Mouse (Mus musculus) forebrain, embryonic 11.5 days (tissue): ENCODE data around the gene AL607142.1. TPM values are rescaled to one million over a fixed set of nuclear protein-coding genes. Genes with fewer than 3 reads are reported as not detected.

ENCODE experiments used
- ATAC-seq: fragments of 200-750 bp; cut with Nextera tagmentation; replicated peaks from 2 replicates; pipeline ENCODE4 v1.8.0; 2017; ENCODE audit warnings: moderate TSS enrichment; ENCODE audit not compliant: low FRiP score
- DNase-seq: peaks from one replicate; pipeline ENCODE4 v3.0.0-alpha.2; 2017; ENCODE audit warnings: low spot score
- H3K27ac ChIP-seq: fragments of 300-500 bp; sonication (generic); 2 replicates; pipeline ENCODE4 v1.5.1; 2014; ENCODE audit warnings: low read depth, low read length
- H3K27me3 ChIP-seq: fragments of 300-500 bp; sonication (generic); 2 replicates; pipeline ENCODE4 v1.6.1; 2014; ENCODE audit warnings: mild to moderate bottlenecking, low read length, mixed read lengths; ENCODE audit not compliant: control insufficient read depth, insufficient read depth
- H3K36me3 ChIP-seq: fragments of 300-500 bp; sonication (generic); 2 replicates; pipeline ENCODE4 v1.6.1; 2014; ENCODE audit warnings: mild to moderate bottlenecking, low read length, moderate library complexity, mixed read lengths; ENCODE audit not compliant: control insufficient read depth, insufficient read depth
- H3K4me1 ChIP-seq: fragments of 300-500 bp; sonication (generic); replicated peaks from 2 replicates; pipeline ENCODE4 v1.6.1; 2014; ENCODE audit warnings: low read length, mixed read lengths; ENCODE audit not compliant: control insufficient read depth, insufficient read depth
- H3K4me2 ChIP-seq: fragments of 300-500 bp; sonication (generic); 2 replicates; pipeline ENCODE4 v1.6.1; 2014; ENCODE audit warnings: low read depth, mild to moderate bottlenecking, low read length, moderate library complexity, mixed read lengths; ENCODE audit not compliant: severe bottlenecking
- H3K4me3 ChIP-seq: fragments of 300-500 bp; sonication (generic); 2 replicates; pipeline ENCODE4 v1.5.1; 2014; ENCODE audit warnings: low read depth, low read length
- H3K9ac ChIP-seq: fragments of 300-500 bp; sonication (generic); 2 replicates; pipeline ENCODE4 v1.6.1; 2014; ENCODE audit warnings: low read length
- H3K9me3 ChIP-seq: fragments of 300-500 bp; sonication (generic); 2 replicates; pipeline ENCODE4 v1.6.1; 2016; ENCODE audit warnings: low read length, mixed read lengths; ENCODE audit not compliant: control insufficient read depth
- WGBS: fragments of 180-500 bp; shearing (Covaris S2); extraction: QIAGEN DNeasy Blood & Tissue Kit; methylation state at CpG from one replicate; pipeline ENCODE4 v1.1.7; 2014; 5-methylcytosine and 5-hydroxymethylcytosine counted together
- polyA plus RNA-seq: library from polyadenylated mRNA; unstranded; fragments of >200 nt; fragmentation: Nextera tagmentation; extraction: Ambion mirVana; gene quantifications from 2 replicates; pipeline ENCODE4 v1.2.1, GENCODE M21; 2014

The AL607142.1 gene
- polyA plus RNA-seq, 1 experiment from 2014 or later = not detected

DNA sequence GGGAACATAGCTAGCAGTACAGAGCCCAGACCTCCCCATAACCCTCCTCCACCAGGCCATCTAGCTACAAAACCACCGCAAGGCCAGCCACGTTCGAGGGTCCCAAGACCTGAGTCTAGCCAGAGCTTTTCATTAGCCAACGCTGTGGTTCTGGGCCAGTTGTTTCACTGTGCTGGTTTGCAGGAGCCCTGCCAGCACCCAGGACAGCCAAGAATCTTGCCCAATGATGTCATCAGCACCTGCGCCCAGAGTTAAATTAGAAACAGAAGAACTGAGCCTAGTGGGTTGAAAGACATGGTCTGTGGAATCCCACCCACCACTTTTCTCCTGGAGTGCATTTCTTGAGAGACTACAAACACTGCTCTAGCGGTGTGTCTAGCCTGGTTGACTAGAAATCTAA, 61.3 kb downstream of the AL607142.1 start:
- H3K9ac ChIP-seq = no peak overlapping the region
- 93% methylated on average over 6 of the region's 6 CpGs for WGBS
- H3K9me3 ChIP-seq = no peaks in the 10 kb centered on the region
- DNase-seq (no peak), ATAC-seq (no peak)
- H3K4me1 ChIP-seq = no peaks in the 10 kb centered on the region
- H3K27me3 ChIP-seq = no peaks in the 10 kb centered on the region
- H3K4me3 ChIP-seq = no peak overlapping the region
- no peaks in the 10 kb centered on the region for H3K36me3 ChIP-seq
- no peak overlapping the region for H3K4me2 ChIP-seq
- H3K27ac ChIP-seq = no peak overlapping the region

DNA sequence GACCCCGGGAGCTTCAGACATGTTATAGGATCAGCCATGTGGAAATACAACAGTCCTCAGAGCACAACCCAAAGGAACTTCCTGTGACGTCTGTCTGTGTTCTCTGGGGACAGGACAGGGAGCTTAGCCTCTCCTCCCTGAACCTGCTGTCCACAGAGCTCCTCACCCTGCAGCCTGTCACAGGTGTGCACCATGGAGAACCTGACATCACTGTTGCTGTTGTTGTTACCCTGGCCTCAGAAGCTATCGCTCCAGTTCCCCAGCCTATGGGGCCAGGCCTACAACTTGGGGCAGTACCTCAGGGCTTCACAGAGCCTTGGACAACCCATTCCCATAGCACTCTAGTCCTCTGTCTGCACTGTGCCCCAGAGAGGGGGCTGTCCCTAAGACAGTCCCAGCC, 62.5 kb downstream of the AL607142.1 start:
- Histone ChIP-seq H3K9me3 (no peaks in the 10 kb centered on the region), H3K9ac (no peak overlapping the region), H3K36me3 (no peaks in the 10 kb centered on the region), H3K27ac (no peak overlapping the region), H3K4me3 (no peak overlapping the region), H3K4me1 (no peaks in the 10 kb centered on the region), H3K27me3 (no peaks in the 10 kb centered on the region), H3K4me2 (no peak overlapping the region)
- 86% methylated on average over 3 of the region's 3 CpGs for WGBS
- ATAC-seq = no peak
- no peak for DNase-seq

DNA sequence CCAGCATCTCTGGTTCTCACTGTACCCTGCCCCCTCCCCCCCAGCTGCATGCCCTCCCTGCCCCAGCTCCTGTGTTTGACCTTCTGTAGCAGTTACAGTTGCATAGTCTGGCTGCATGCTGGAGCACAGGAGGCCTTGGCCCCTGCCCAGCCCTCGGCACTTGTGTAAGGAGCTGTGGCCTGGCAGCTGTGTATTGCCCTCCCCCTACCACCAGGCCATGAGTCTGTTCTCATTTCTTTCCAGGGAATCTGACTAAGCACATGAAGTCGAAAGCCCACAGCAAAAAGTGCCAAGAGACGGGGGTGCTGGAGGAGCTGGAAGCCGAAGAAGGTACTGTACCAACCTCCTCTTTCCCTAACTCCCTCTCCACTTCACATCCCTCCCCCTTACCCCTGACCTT, 63.2 kb downstream of the AL607142.1 start:
- WGBS = 86% methylated on average over 4 of the region's 4 CpGs

DNA sequence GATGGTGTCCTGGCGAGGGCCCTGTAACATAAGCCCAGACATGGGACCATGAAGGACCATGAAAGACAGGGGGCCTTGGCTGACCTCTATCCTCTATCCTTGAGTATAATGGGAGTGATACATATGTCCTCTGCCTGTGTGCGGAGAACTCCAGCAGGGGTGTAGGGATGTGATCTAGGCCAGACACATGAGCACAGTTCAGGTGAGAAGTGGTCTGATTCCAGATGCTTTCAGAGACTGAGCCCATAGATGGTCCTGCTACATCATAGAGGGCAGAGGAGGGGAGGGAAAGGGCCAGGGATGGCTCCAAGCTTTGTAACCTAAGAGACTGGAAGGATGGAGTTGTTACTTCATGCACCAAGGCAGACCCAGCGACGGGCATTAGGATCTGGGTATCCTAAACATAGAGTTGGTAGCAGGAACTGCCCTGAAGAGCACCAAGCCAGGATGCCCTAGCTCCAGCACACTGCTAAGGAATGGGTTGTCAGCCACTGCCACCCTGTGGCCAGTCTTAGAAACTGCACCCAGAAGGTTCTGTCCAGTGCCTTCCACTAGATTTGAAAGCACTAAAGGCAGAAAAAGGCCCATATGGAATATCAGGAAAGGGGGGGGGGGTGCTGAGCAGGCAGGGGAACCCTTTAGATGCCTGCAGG, 64.6 kb downstream of the AL607142.1 start:
- Histone ChIP-seq H3K9ac (no peak overlapping the region), H3K4me3 (no peak overlapping the region), H3K36me3 (no peaks in the 10 kb centered on the region), H3K9me3 (no peaks in the 10 kb centered on the region), H3K27ac (no peak overlapping the region), H3K27me3 (no peaks in the 10 kb centered on the region), H3K4me2 (no peak overlapping the region), H3K4me1 (no peaks in the 10 kb centered on the region)
- DNase-seq (peak; percentile 83), ATAC-seq (peak; percentile 66)
- 53% methylated on average over 4 of the region's 4 CpGs for WGBS

More for the DNA sequence above, 63.2 kb downstream of the AL607142.1 start:
- ATAC-seq (no peak), DNase-seq (no peak)
- Histone ChIP-seq H3K4me1 (no peaks in the 10 kb centered on the region), H3K9me3 (no peaks in the 10 kb centered on the region), H3K9ac (no peak overlapping the region), H3K4me3 (no peak overlapping the region), H3K27ac (no peak overlapping the region), H3K4me2 (no peak overlapping the region), H3K36me3 (no peaks in the 10 kb centered on the region), H3K27me3 (no peaks in the 10 kb centered on the region)

DNA sequence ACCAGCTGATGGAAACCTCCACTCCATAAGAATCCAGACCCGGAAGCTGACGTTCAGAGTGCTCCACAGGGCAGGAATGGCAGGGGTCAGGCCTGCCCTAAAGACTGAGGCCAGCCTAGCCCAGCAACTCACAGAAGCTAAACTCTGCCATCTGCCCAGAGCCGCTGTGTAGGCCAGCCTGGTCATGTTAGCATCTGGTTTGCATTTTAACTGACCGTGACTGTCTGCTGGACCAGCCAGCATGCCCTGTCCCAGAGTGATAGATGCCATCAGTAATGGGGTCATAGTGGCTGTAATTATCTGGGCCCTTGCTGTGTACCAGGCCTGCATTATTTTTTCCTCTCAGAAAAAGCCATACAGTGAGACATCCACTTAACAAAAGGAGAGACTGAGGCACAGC, 66.1 kb downstream of the AL607142.1 start:
- ATAC-seq = no peak
- H3K9ac ChIP-seq = no peak overlapping the region

DNA sequence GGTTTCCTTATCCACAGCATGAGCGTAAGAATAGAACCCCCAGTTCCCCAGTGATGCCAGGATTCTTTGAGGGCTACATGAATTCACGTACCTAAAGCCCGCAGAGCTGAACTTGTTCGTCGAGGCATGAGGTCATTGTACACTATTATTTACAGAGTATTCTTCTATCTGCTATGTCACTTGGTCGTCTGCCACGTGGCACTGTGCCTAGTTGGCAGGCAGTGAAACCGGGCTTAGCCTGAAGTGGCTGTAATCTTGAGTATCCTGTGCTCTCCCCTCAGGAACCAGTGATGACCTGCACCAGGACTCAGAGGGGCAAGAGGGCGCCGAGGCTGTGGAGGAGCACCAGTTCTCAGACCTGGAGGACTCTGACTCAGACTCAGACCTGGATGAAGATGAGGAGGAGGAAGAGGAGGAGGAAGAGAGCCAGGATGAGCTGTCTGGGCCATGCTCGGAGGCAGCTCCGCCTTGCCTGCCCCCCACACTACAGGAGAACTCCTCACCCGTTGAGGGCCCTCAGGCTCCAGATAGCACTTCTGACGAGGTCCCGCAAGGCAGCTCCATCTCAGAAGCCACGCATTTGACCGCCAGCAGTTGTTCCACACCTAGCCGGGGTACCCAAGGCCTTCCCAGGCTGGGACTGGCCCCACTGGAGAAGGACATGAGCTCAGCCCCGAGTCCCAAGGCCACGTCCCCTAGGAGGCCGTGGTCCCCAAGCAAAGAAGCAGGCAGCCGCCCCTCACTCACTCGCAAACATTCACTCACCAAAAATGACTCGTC, 66.8 kb downstream of the AL607142.1 start:
- Histone ChIP-seq H3K27me3 (no peaks in the 10 kb centered on the region), H3K4me2 (no peak overlapping the region), H3K27ac (no peak overlapping the region), H3K36me3 (no peaks in the 10 kb centered on the region), H3K9me3 (no peaks in the 10 kb centered on the region), H3K9ac (no peak overlapping the region), H3K4me1 (no peaks in the 10 kb centered on the region), H3K4me3 (no peak overlapping the region)
- 86% methylated on average over 24 of the region's 24 CpGs for WGBS
- DNase-seq = no peak
- ATAC-seq = no peak

More for the DNA sequence above, 66.1 kb downstream of the AL607142.1 start:
- no peak overlapping the region for H3K4me2 ChIP-seq
- DNase-seq = no peak
- H3K4me1 ChIP-seq = no peaks in the 10 kb centered on the region
- H3K4me3 ChIP-seq = no peak overlapping the region
- H3K36me3 ChIP-seq = no peaks in the 10 kb centered on the region
- H3K9me3 ChIP-seq = no peaks in the 10 kb centered on the region
- H3K27ac ChIP-seq = no peak overlapping the region
- H3K27me3 ChIP-seq = no peaks in the 10 kb centered on the region
- WGBS = 80% methylated on average over 4 of the region's 4 CpGs

DNA sequence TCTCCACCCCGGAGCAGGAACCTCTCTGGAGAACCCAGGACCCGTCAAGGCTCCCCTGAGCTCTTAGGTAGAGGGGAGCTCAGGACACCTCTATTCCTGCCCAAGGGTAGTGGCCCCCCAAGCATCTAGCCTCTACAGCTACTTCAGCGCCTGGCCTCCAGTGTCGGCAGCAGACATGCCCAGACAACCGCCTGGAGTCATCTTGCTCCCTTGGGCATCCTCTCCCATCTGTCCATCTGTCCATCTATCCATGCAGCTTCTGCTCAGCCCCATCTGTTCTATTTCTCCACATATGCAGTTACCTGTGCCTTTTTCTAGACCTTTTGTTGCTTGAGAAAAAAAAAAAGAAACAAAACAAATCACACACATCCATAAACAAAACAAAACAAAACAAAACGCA, 69.4 kb downstream of the AL607142.1 start:
- H3K27me3 ChIP-seq = no peaks in the 10 kb centered on the region
- H3K9me3 ChIP-seq = no peaks in the 10 kb centered on the region
- no peak overlapping the region for H3K4me3 ChIP-seq
- H3K36me3 ChIP-seq = no peaks in the 10 kb centered on the region
- DNase-seq (no peak), ATAC-seq (no peak)
- H3K4me2 ChIP-seq = no peak overlapping the region
- WGBS = 77% methylated on average over 6 of the region's 6 CpGs
- H3K27ac ChIP-seq = no peak overlapping the region
- H3K4me1 ChIP-seq = no peaks in the 10 kb centered on the region
- H3K9ac ChIP-seq = no peak overlapping the region

DNA sequence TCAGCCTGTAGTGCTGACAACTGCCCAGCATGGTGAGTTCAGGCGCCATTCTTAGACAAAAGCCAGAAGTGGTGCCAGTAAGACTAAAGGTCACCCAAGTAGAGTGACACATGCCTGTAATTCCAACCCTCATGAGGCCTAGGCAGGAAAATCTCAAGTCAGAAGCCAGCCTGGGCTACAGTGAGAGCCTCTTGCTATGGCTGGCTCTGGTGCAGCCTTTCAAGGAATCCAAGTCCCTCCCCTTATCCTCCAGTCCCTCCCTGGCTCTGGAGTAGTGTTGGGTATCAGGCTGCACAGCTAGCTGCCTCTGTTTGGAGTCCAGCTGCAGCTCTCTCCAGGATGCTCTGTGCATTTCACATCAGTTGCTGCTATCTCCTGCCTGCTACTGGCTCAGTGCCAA, 77.0 kb downstream of the AL607142.1 start:
- WGBS = 95% methylated on average over 1 of the region's 1 CpGs
- H3K9ac ChIP-seq = no peak overlapping the region
- ATAC-seq (no peak), DNase-seq (no peak)
- no peaks in the 10 kb centered on the region for H3K4me1 ChIP-seq
- H3K27me3 ChIP-seq = no peaks in the 10 kb centered on the region
- H3K4me2 ChIP-seq = no peak overlapping the region
- no peak overlapping the region for H3K27ac ChIP-seq
- no peak overlapping the region for H3K4me3 ChIP-seq
- H3K9me3 ChIP-seq = no peaks in the 10 kb centered on the region
- no peaks in the 10 kb centered on the region for H3K36me3 ChIP-seq

DNA sequence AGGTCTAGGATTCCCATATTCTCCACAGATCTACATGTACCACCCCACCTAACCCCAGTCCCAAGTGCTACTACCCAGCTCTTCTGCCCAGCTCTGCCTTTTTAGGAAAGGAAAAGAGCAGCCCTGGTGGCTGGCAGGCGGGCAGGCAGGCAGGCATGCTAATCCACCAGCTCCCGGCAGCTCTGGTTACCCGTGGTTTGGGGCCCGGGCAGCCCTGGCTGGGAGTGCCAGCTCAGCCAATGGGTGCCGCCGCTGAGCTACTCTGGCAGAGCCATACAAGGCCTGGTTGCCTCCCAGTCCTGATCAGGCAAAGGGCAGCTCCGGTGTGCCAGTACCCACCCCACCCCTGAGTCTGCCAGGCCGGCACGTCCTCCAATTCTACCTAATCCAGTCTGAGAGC, 78.1 kb downstream of the AL607142.1 start:
- Histone ChIP-seq H3K4me2 (no peak overlapping the region), H3K4me3 (no peak overlapping the region), H3K36me3 (no peaks in the 10 kb centered on the region), H3K4me1 (no peaks in the 10 kb centered on the region), H3K27ac (no peak overlapping the region), H3K27me3 (no peaks in the 10 kb centered on the region; the same call in 1 of the 2 replicates), H3K9me3 (no peaks in the 10 kb centered on the region), H3K9ac (no peak overlapping the region)
- DNase-seq = no peak
- no peak for ATAC-seq
- 74% methylated on average over 9 of the region's 9 CpGs for WGBS
